Mouse (Mus musculus): ENCODE data around the gene Smtnl2. TPM values are rescaled to one million over a fixed set of nuclear protein-coding genes. Genes with fewer than 3 reads are reported as not detected.

Smtnl2 gene
- polyA plus RNA-seq, 1 experiment = 2.7 TPM

DNA sequence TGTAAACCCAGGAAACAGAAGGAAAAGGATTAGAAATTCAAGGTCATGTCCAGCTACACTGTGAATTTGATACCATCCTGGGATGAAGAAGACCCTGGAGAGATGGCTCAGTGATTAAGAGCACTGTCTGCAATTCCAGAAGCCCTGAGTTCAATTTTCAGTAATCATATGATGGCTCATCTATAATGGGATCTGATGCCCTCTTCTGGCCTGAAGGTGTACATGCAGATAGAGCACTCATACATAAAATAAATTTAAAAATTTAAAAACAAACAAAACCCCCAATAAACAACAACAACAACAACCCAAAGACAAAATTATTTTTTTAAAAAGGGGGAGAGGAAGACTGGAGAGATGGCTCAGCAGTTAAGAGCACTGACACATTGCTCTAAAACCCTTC is 15.4 kb upstream of the Smtnl2 start:
- TF ChIP-seq CTCF (IDR thresholded peaks at IDR 0.05; ENCODE audit: borderline replicate concordance, control insufficient read depth, extremely low read depth, insufficient read depth, low read length, poor library complexity) (no peak), POLR2A (IDR thresholded peaks at IDR 0.05; ENCODE audit: control insufficient read depth, extremely low read depth, insufficient read depth, low read length, poor library complexity) (no peak)
- no peak overlapping the region for H3K27ac ChIP-seq (ENCODE audit: control insufficient read depth, insufficient read depth, low read length)
- DNase-seq = no peak
- H3K27me3 ChIP-seq (ENCODE audit: control insufficient read depth, insufficient read depth, low read length) = no peaks in the 10 kb centered on the region
- H3K4me3 ChIP-seq (ENCODE audit: control insufficient read depth, insufficient read depth, low read length) = no peak overlapping the region
- H3K36me3 ChIP-seq (ENCODE audit: control insufficient read depth, insufficient read depth, low read length) = no peaks in the 10 kb centered on the region
- no peaks in the 10 kb centered on the region; the same call in 1 of the 2 replicates for H3K4me1 ChIP-seq (replicated peaks; ENCODE audit: control insufficient read depth, insufficient read depth, low read length)

- TF ChIP-seq CTCF (IDR thresholded peaks at IDR 0.05; ENCODE audit: borderline replicate concordance, control insufficient read depth, extremely low read depth, insufficient read depth, low read length, poor library complexity) (no peak), POLR2A (IDR thresholded peaks at IDR 0.05; ENCODE audit: control insufficient read depth, extremely low read depth, insufficient read depth, low read length, poor library complexity) (no peak)
- Histone ChIP-seq H3K4me3 (ENCODE audit: control insufficient read depth, insufficient read depth, low read length) (no peak overlapping the region), H3K27me3 (ENCODE audit: control insufficient read depth, insufficient read depth, low read length) (no peaks in the 10 kb centered on the region), H3K4me1 (replicated peaks; ENCODE audit: control insufficient read depth, insufficient read depth, low read length) (no peaks in the 10 kb centered on the region; the same call in 1 of the 2 replicates), H3K36me3 (ENCODE audit: control insufficient read depth, insufficient read depth, low read length) (no peaks in the 10 kb centered on the region), H3K27ac (ENCODE audit: control insufficient read depth, insufficient read depth, low read length) (no peak overlapping the region)
- no peak for DNase-seq
These were observed 13.7 kb upstream of the Smtnl2 start for GRCm38 (mm10) chr11:72425201-72425600.

- no peak for DNase-seq
- Histone ChIP-seq H3K27me3 (ENCODE audit: control insufficient read depth, insufficient read depth, low read length) (no peaks in the 10 kb centered on the region), H3K4me1 (replicated peaks; ENCODE audit: control insufficient read depth, insufficient read depth, low read length) (no peaks in the 10 kb centered on the region), H3K4me3 (ENCODE audit: control insufficient read depth, insufficient read depth, low read length) (no peak overlapping the region), H3K27ac (ENCODE audit: control insufficient read depth, insufficient read depth, low read length) (no peak overlapping the region), H3K36me3 (ENCODE audit: control insufficient read depth, insufficient read depth, low read length) (no peaks in the 10 kb centered on the region)
- TF ChIP-seq POLR2A (IDR thresholded peaks at IDR 0.05; ENCODE audit: control insufficient read depth, extremely low read depth, insufficient read depth, low read length, poor library complexity) = no peak
- no peak for TF ChIP-seq CTCF (IDR thresholded peaks at IDR 0.05; ENCODE audit: borderline replicate concordance, control insufficient read depth, extremely low read depth, insufficient read depth, low read length, poor library complexity)
- 47% methylated on average over 4 of the region's 4 CpGs for WGBS
These were observed 12.2 kb upstream of the Smtnl2 start for GRCm38 (mm10) chr11:72423686-72424085.

DNA sequence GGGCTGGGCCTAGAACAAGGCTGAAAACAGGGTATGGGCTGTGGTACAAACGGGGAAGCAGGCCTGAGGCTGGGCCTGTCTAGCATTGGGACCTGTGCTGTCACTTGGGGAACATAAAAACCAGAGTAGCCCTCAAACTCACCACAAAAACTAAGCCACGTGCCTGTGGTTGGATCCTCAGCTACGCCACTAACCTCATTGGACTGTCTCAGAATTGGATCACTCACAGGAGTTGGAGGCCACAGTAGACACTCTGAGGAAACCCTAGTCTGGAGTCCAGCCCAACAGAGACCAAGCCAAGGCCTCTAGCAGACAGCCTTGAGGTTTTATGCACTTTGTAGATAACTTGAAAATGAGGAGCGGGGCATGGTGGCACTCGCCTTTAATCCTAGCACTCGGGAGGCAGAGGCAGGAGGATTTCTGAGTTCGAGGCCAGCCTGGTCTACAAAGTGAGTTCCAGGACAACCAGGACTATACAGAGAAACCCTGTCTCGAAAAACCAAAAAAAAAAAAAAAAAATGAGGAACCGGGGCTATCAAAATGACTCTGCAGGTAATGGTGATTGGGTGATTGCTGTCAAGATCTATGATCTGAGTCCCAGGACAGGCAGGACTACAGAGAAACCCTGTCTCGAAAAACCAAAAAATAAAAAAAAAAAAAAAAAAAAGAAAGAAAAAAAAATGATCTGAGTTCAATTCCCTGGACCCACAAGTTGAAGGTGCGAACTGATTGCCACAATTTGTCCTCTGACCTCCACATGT is 10.2 kb upstream of the Smtnl2 start:
- Histone ChIP-seq H3K27me3 (ENCODE audit: control insufficient read depth, insufficient read depth, low read length) (no peaks in the 10 kb centered on the region), H3K4me1 (replicated peaks; ENCODE audit: control insufficient read depth, insufficient read depth, low read length) (no peaks in the 10 kb centered on the region), H3K4me3 (ENCODE audit: control insufficient read depth, insufficient read depth, low read length) (no peak overlapping the region), H3K36me3 (ENCODE audit: control insufficient read depth, insufficient read depth, low read length) (no peaks in the 10 kb centered on the region), H3K27ac (ENCODE audit: control insufficient read depth, insufficient read depth, low read length) (no peak overlapping the region)
- DNase-seq = no peak
- TF ChIP-seq CTCF (IDR thresholded peaks at IDR 0.05; ENCODE audit: borderline replicate concordance, control insufficient read depth, extremely low read depth, insufficient read depth, low read length, poor library complexity) (no peak), POLR2A (IDR thresholded peaks at IDR 0.05; ENCODE audit: control insufficient read depth, extremely low read depth, insufficient read depth, low read length, poor library complexity) (no peak)
- WGBS = 45% methylated on average over 11 of the region's 11 CpGs

GRCm38 (mm10) chr11:72420460-72421122 is 9.1 kb upstream of the Smtnl2 start:
- Histone ChIP-seq H3K4me1 (replicated peaks; ENCODE audit: control insufficient read depth, insufficient read depth, low read length) (no peaks in the 10 kb centered on the region), H3K27ac (ENCODE audit: control insufficient read depth, insufficient read depth, low read length) (no peak overlapping the region), H3K27me3 (ENCODE audit: control insufficient read depth, insufficient read depth, low read length) (no peaks in the 10 kb centered on the region), H3K4me3 (ENCODE audit: control insufficient read depth, insufficient read depth, low read length) (no peak overlapping the region), H3K36me3 (ENCODE audit: control insufficient read depth, insufficient read depth, low read length) (no peaks in the 10 kb centered on the region)
- TF ChIP-seq POLR2A (IDR thresholded peaks at IDR 0.05; ENCODE audit: control insufficient read depth, extremely low read depth, insufficient read depth, low read length, poor library complexity) (no peak), CTCF (IDR thresholded peaks at IDR 0.05; ENCODE audit: borderline replicate concordance, control insufficient read depth, extremely low read depth, insufficient read depth, low read length, poor library complexity) (no peak)
- 96% methylated on average over 6 of the region's 6 CpGs for WGBS
- no peak for DNase-seq

GRCm38 (mm10) chr11:72419006-72419405 is 7.5 kb upstream of the Smtnl2 start:
- H3K27me3 ChIP-seq (ENCODE audit: control insufficient read depth, insufficient read depth, low read length) = no peaks in the 10 kb centered on the region
- no peaks in the 10 kb centered on the region for H3K4me1 ChIP-seq (replicated peaks; ENCODE audit: control insufficient read depth, insufficient read depth, low read length)
- TF ChIP-seq CTCF (IDR thresholded peaks at IDR 0.05; ENCODE audit: borderline replicate concordance, control insufficient read depth, extremely low read depth, insufficient read depth, low read length, poor library complexity) = no peak
- no peak for TF ChIP-seq POLR2A (IDR thresholded peaks at IDR 0.05; ENCODE audit: control insufficient read depth, extremely low read depth, insufficient read depth, low read length, poor library complexity)
- WGBS = 83% methylated on average over 6 of the region's 6 CpGs
- H3K36me3 ChIP-seq (ENCODE audit: control insufficient read depth, insufficient read depth, low read length) = no peaks in the 10 kb centered on the region
- H3K4me3 ChIP-seq (ENCODE audit: control insufficient read depth, insufficient read depth, low read length) = no peak overlapping the region
- DNase-seq = no peak
- no peak overlapping the region for H3K27ac ChIP-seq (ENCODE audit: control insufficient read depth, insufficient read depth, low read length)

All from thymus, adult 2 months (tissue).